Comparison of ENCODE assay signal across 20 mouse cellular contexts in genomic region chr12:69884053-69884452, GRCm38 (mm10). TPM values are rescaled to one million over a fixed set of nuclear protein-coding genes. Genes with fewer than 3 reads are reported as not detected.
A peak's percentile ranks its signal among the peaks of the same experiment; 100 is the strongest.
DNase-seq lines count a peak whose midpoint lies in the region; ATAC-seq and TF ChIP-seq lines count a peak whose summit lies in the region.
"Had no signal": no experiment of that assay in that cellular context is flagged by ENCODE, and none has a peak within 500 bp of the region (broad histone marks: within the 10 kb centered on the region; RNA-seq: fewer than 3 reads in every experiment).

No protein-coding gene starts in this region.

- no peak overlapping the region for H3K4me2 ChIP-seq in kidney, embryonic 16.5 days (replicated peaks; ENCODE audit: low read depth, low read length)
- no peak overlapping the region for H3K4me2 ChIP-seq in liver, embryonic 11.5 days
- H3K4me2 ChIP-seq: embryonic facial prominence, embryonic 13.5 days; forebrain, embryonic 13.5 days; heart, embryonic 13.5 days; hindbrain, embryonic 12.5 days had no signal

- no peak for ATAC-seq in kidney, embryonic 16.5 days (ENCODE audit: low FRiP score, low TSS enrichment)
- ATAC-seq in liver, embryonic 11.5 days (replicated peaks; ENCODE audit: low FRiP score) = no peak
- ATAC-seq: forebrain, embryonic 13.5 days had no signal

- H3K27me3 ChIP-seq in kidney, embryonic 16.5 days (ENCODE audit: insufficient read depth, low read length) = no peaks in the 10 kb centered on the region
- H3K27me3 ChIP-seq in liver, adult 2 months (ENCODE audit: control insufficient read depth, insufficient read depth, low read length) = no peaks in the 10 kb centered on the region
- H3K27me3 ChIP-seq in liver, embryonic 11.5 days (replicated peaks; ENCODE audit: control insufficient read depth, insufficient read depth, low read length) = no peaks in the 10 kb centered on the region
- H3K27me3 ChIP-seq: embryonic facial prominence, embryonic 13.5 days; forebrain, embryonic 13.5 days; heart, embryonic 13.5 days; hindbrain, embryonic 12.5 days had no signal

- DNase-seq in kidney, adult 11 months = peak; percentile 30
- peak; percentile 31 for DNase-seq in liver, adult 2 months (ENCODE audit: extremely low read depth, low read depth, low spot score)
- no peak for DNase-seq in liver, embryonic 11.5 days (ENCODE audit: low spot score)
- peak; percentile 35 for DNase-seq in kidney, postnatal 14 days
- DNase-seq in left cerebral cortex, adult 8-10 months (ENCODE audit: low spot score in 2 of 2) = no peak
- no peak for DNase-seq in heart, adult 18-20 months
- DNase-seq: adrenal gland, adult 2 months; adrenal gland, postnatal 25 days; cerebellum, adult 18-20 months; cerebellum, adult 9-11 months; cerebellum, postnatal 36 days; gastrocnemius, adult 2 months; gastrocnemius, postnatal 25 days; heart, postnatal 4 days had no signal

- no peaks in the 10 kb centered on the region for H3K9me3 ChIP-seq in kidney, embryonic 16.5 days (ENCODE audit: low read length)
- no peaks in the 10 kb centered on the region for H3K9me3 ChIP-seq in liver, embryonic 11.5 days (ENCODE audit: control insufficient read depth, low read length)
- H3K9me3 ChIP-seq: embryonic facial prominence, embryonic 13.5 days; forebrain, embryonic 13.5 days; heart, embryonic 13.5 days; hindbrain, embryonic 12.5 days had no signal

- no peak for TF ChIP-seq CTCF in liver, adult 2 months (IDR thresholded peaks at IDR 0.05; ENCODE audit: low read depth, low read length)
- TF ChIP-seq CTCF in embryonic fibroblast, embryonic 13.5 days (IDR thresholded peaks at IDR 0.05; ENCODE audit: borderline replicate concordance, insufficient read depth, low read length) = no peak

- peaks cover 51% of the 10 kb centered on the region for H3K79me2 ChIP-seq in liver, adult 2 months (ENCODE audit: control insufficient read depth, insufficient read depth, low read length)

- no peak overlapping the region for H3K27ac ChIP-seq in kidney, embryonic 16.5 days (ENCODE audit: low read length)
- no peak overlapping the region for H3K27ac ChIP-seq in liver, adult 2 months (replicated peaks; ENCODE audit: insufficient read depth, low read depth, low read length)
- H3K27ac ChIP-seq in liver, embryonic 11.5 days (ENCODE audit: low read depth, low read length) = no peak overlapping the region
- peak overlapping the region; percentile 95 for H3K27ac ChIP-seq in embryonic fibroblast, embryonic 13.5 days (ENCODE audit: insufficient read depth, low read length)
- H3K27ac ChIP-seq: embryonic facial prominence, embryonic 13.5 days; forebrain, embryonic 13.5 days; gastrocnemius, adult 2 months; heart, embryonic 13.5 days; hindbrain, embryonic 12.5 days had no signal

- H3K4me1 ChIP-seq in kidney, embryonic 16.5 days (ENCODE audit: insufficient read depth, low read length) = peaks cover 48% of the 10 kb centered on the region
- H3K4me1 ChIP-seq in liver, adult 2 months (ENCODE audit: control insufficient read depth, insufficient read depth, low read length) = peaks cover 12% of the 10 kb centered on the region
- peaks cover 4% of the 10 kb centered on the region; the same call in 1 of the 2 replicates for H3K4me1 ChIP-seq in liver, embryonic 11.5 days (replicated peaks; ENCODE audit: control insufficient read depth, insufficient read depth, low read length)
- peaks cover 30% of the 10 kb centered on the region for H3K4me1 ChIP-seq in embryonic fibroblast, embryonic 13.5 days (ENCODE audit: control insufficient read depth, insufficient read depth, low read length)

- TF ChIP-seq POLR2A in liver, adult 2 months (IDR thresholded peaks at IDR 0.05; ENCODE audit: extremely low read depth, insufficient read depth, low read length) = no peak
- TF ChIP-seq POLR2A in embryonic fibroblast, embryonic 13.5 days (IDR thresholded peaks at IDR 0.05; ENCODE audit: low read depth, low read length) = no peak

- H3K4me3 ChIP-seq in kidney, embryonic 16.5 days (ENCODE audit: low read length) = no peak overlapping the region
- no peak overlapping the region for H3K4me3 ChIP-seq in liver, adult 2 months (ENCODE audit: insufficient read depth, low read depth, low read length)
- H3K4me3 ChIP-seq in liver, embryonic 11.5 days (ENCODE audit: low read depth, low read length) = no peak overlapping the region
- H3K4me3 ChIP-seq in embryonic fibroblast, embryonic 13.5 days (ENCODE audit: insufficient read depth, low read length) = no peak overlapping the region
- H3K4me3 ChIP-seq: embryonic facial prominence, embryonic 13.5 days; forebrain, embryonic 13.5 days; gastrocnemius, adult 2 months; heart, embryonic 13.5 days; hindbrain, embryonic 12.5 days had no signal

- H3K9ac ChIP-seq in kidney, embryonic 16.5 days (replicated peaks; ENCODE audit: low read length) = no peak overlapping the region
- no peak overlapping the region for H3K9ac ChIP-seq in liver, adult 2 months (ENCODE audit: low read depth, low read length)
- H3K9ac ChIP-seq in liver, embryonic 11.5 days (ENCODE audit: low read depth, low read length) = no peak overlapping the region
- H3K9ac ChIP-seq: embryonic facial prominence, embryonic 13.5 days; forebrain, embryonic 13.5 days; heart, embryonic 13.5 days; hindbrain, embryonic 12.5 days had no signal

- 75% methylated on average over 5 of the region's 5 CpGs for WGBS in kidney, embryonic 16.5 days
- WGBS in liver, adult 2 months = 66% methylated on average over 5 of the region's 5 CpGs
- 95% methylated on average over 5 of the region's 5 CpGs for WGBS in liver, embryonic 11.5 days

- 0 out of 2 replicates have a peak, but pooled peaks cover 2% of the 10 kb centered on the region for H3K36me3 ChIP-seq in kidney, embryonic 16.5 days (ENCODE audit: insufficient read depth, low read length)
- H3K36me3 ChIP-seq in liver, adult 2 months (ENCODE audit: control insufficient read depth, insufficient read depth, low read length) = no peaks in the 10 kb centered on the region
- H3K36me3 ChIP-seq in liver, embryonic 11.5 days (ENCODE audit: control insufficient read depth, insufficient read depth, low read length) = no peaks in the 10 kb centered on the region
- H3K36me3 ChIP-seq: hindbrain, embryonic 12.5 days had no signal

RNA-seq across cellular contexts. Expression of gene Atl1, which starts 8.4 kb away (rescaled TPM):
- polyA plus RNA-seq in kidney, embryonic 16.5 days (2015; fragmentation: Nextera tagmentation; extraction: Ambion mirVana) = 4.7 and 5.7 TPM in 2 replicates
- 1.5 and 1.7 TPM in 2 replicates for total RNA-seq in liver, adult 2 months (2014; rRNA removed)
- 0.40 and 0.62 TPM in 2 replicates for polyA plus RNA-seq in liver, adult 2 months (2012; rRNA removed)
- polyA plus RNA-seq in liver, embryonic 11.5 days (2014; fragmentation: Nextera tagmentation; extraction: Ambion mirVana) = 1.0 and 1.5 TPM in 2 replicates
- 10.4 and 11.5 TPM in 2 replicates for polyA plus RNA-seq in embryonic fibroblast, embryonic 13.5 days (2011; ENCODE audit: insufficient read length, low read depth, missing spikeins)
- 100 to 1,000 TPM; 216 to 228 (median 225) TPM for total RNA-seq in left cerebral cortex, adult 8-10 months (2022)
- total RNA-seq in heart, adult 18-20 months (2021) = 1 to 10 TPM; 3.4 to 5.5 TPM

RNA-seq across cellular contexts. Expression of gene Map4k5, which starts 8.9 kb away (rescaled TPM):
- polyA plus RNA-seq in kidney, embryonic 16.5 days (2015; fragmentation: Nextera tagmentation; extraction: Ambion mirVana) = 31.5 and 32.6 TPM in 2 replicates
- 15.6 and 16.2 TPM in 2 replicates for total RNA-seq in liver, adult 2 months (2014; rRNA removed)
- 1.8 and 3.6 TPM in 2 replicates for polyA plus RNA-seq in liver, adult 2 months (2012; rRNA removed)
- 21.5 and 26.8 TPM in 2 replicates for polyA plus RNA-seq in liver, embryonic 11.5 days (2014; fragmentation: Nextera tagmentation; extraction: Ambion mirVana)
- 74.9 and 92.9 TPM in 2 replicates for polyA plus RNA-seq in embryonic fibroblast, embryonic 13.5 days (2011; ENCODE audit: insufficient read length, low read depth, missing spikeins)
- total RNA-seq in left cerebral cortex, adult 8-10 months (2022) = 10 to 100 TPM; 38.6 to 43.3 (median 39.3) TPM
- total RNA-seq in heart, adult 18-20 months (2021) = 10 to 100 TPM; 19.3 to 21.4 TPM

Comparison
In these comparisons a context has a peak if more than half of its experiments do, and no peak if none do; other contexts are left out.
1. DNase-seq: peak in kidney, adult 11 months (single experiment), liver, adult 2 months (single experiment) and kidney, postnatal 14 days (single experiment); none in liver, embryonic 11.5 days (single experiment), left cerebral cortex, adult 8-10 months (0 of 2) and heart, adult 18-20 months (0 of 2).